Mouse (Mus musculus): ENCODE results near the gene Intu. TPM values are rescaled to one million over a fixed set of nuclear protein-coding genes. Genes with fewer than 3 reads are reported as not detected.
A peak's percentile ranks its signal among the peaks of the same experiment; 100 is the strongest.

Gene Intu
- polyA plus RNA-seq, 1 experiment from 2014 or later: 2.3 TPM

DNA sequence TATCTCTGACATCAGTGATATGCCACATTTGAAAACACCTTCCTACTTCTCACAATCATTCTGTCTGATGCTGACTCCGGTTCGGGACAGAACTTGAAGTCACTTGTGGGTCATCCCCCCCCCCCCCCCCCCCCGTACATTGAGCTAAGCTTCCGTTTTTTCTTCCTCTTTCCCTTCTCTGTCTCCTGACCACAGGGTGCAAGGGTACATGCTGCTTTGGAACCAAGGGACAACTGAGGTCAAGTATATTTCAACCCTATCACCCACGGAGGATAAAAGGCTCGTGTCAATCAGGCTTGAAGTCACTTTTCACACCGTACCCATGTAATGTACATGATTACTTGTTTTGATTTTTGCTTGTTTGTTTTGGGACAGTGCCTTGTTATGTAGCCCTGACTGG is 241 bp upstream of the Intu start:
- H3K4me2 ChIP-seq: peak overlapping the region; percentile 92
- 14% methylated on average over 7 of the region's 7 CpGs for WGBS
- ATAC-seq (ENCODE audit: insufficient number of reproducible peaks, low FRiP score, low TSS enrichment, low read depth): no peak
- peak overlapping the region; percentile 52 for H3K4me3 ChIP-seq
- H3K9me3 ChIP-seq: no peaks in the 10 kb centered on the region
- no peak overlapping the region for H3K27ac ChIP-seq
- H3K36me3 ChIP-seq: no peaks in the 10 kb centered on the region
- peaks cover 20% of the 10 kb centered on the region for H3K4me1 ChIP-seq
- H3K27me3 ChIP-seq: peaks cover 22% of the 10 kb centered on the region
- H3K9ac ChIP-seq: no peak overlapping the region

DNA sequence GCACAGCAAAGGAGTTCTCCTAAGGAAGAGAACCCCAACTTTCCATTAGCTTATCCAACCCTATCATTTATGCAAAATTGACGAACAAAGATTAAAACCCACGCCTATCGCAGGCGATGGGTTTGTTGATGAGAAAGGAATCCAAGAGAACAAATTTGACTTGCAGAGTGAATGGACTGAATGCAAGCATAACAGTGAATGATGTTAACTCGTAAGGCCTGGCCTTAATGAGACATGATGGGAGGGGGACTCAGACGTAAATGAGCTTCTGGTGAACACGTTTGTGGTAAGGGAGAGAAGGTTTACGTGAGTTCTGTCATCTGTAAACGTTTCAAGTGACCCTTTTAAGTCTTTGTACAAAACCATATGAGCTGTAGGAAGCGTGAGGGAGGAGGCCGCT is 1.2 kb downstream of the Intu start:
- H3K27me3 ChIP-seq: peaks cover 19% of the 10 kb centered on the region
- 12% methylated on average over 11 of the region's 11 CpGs for WGBS
- H3K4me2 ChIP-seq: peak overlapping the region; percentile 92
- H3K27ac ChIP-seq: no peak overlapping the region
- H3K4me3 ChIP-seq: peak overlapping the region; percentile 52
- no peaks in the 10 kb centered on the region for H3K9me3 ChIP-seq
- peaks cover 20% of the 10 kb centered on the region for H3K4me1 ChIP-seq
- H3K36me3 ChIP-seq: no peaks in the 10 kb centered on the region
- no peak for ATAC-seq (ENCODE audit: insufficient number of reproducible peaks, low FRiP score, low TSS enrichment, low read depth)
- H3K9ac ChIP-seq: no peak overlapping the region

DNA sequence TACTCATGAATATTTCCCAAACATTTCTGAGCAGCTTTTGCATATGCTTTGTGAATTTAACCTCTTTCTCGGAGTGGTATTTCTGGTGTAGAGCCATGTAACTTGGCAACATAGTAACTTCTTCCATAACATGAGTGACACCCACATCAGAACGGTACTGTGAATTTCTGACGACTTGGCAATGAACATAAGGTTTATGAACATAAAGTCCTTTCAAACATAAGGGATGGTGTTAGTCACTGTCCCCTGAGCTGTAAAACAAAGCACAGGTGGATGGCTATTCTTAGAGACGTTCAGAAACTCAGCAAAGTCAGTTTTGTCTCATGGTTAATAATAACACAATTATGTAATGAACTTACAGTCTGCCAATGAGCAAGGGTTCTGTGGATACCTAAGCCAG is 3.1 kb downstream of the Intu start:
- 68% methylated on average over 4 of the region's 4 CpGs for WGBS
- peaks cover 14% of the 10 kb centered on the region for H3K4me1 ChIP-seq
- H3K36me3 ChIP-seq: no peaks in the 10 kb centered on the region
- ATAC-seq (ENCODE audit: insufficient number of reproducible peaks, low FRiP score, low TSS enrichment, low read depth): no peak
- no peak overlapping the region for H3K4me3 ChIP-seq
- H3K9ac ChIP-seq: no peak overlapping the region
- no peak overlapping the region for H3K27ac ChIP-seq
- H3K27me3 ChIP-seq: peaks cover 16% of the 10 kb centered on the region
- H3K9me3 ChIP-seq: no peaks in the 10 kb centered on the region
- H3K4me2 ChIP-seq: no peak overlapping the region

GRCm38 (mm10) chr3:40540567-40541554 is 9.8 kb downstream of the Intu start:
- H3K9me3 ChIP-seq: no peaks in the 10 kb centered on the region
- ATAC-seq (ENCODE audit: insufficient number of reproducible peaks, low FRiP score, low TSS enrichment, low read depth): peak; percentile 82
- peak overlapping the region; percentile 57 for H3K9ac ChIP-seq
- H3K36me3 ChIP-seq: no peaks in the 10 kb centered on the region
- no peak overlapping the region for H3K27ac ChIP-seq
- no peaks in the 10 kb centered on the region for H3K4me1 ChIP-seq
- WGBS: 3% methylated on average over 45 of the region's 45 CpGs
- no peaks in the 10 kb centered on the region for H3K27me3 ChIP-seq
- peak overlapping the region; percentile 74 for H3K4me2 ChIP-seq
- H3K4me3 ChIP-seq: peak overlapping the region; percentile 68

- no peak for ATAC-seq (ENCODE audit: insufficient number of reproducible peaks, low FRiP score, low TSS enrichment, low read depth)
- H3K9me3 ChIP-seq: no peaks in the 10 kb centered on the region
- H3K27ac ChIP-seq: no peak overlapping the region
- WGBS: 81% methylated on average over 4 of the region's 4 CpGs
- H3K9ac ChIP-seq: no peak overlapping the region
- no peak overlapping the region for H3K4me2 ChIP-seq
- H3K27me3 ChIP-seq: no peaks in the 10 kb centered on the region
- no peak overlapping the region for H3K4me3 ChIP-seq
- H3K36me3 ChIP-seq: no peaks in the 10 kb centered on the region
- H3K4me1 ChIP-seq: no peaks in the 10 kb centered on the region
Observed at GRCm38 (mm10) chr3:40546621-40547020, 15.5 kb downstream of the Intu start.

- ATAC-seq (ENCODE audit: insufficient number of reproducible peaks, low FRiP score, low TSS enrichment, low read depth): no peak
- no peak overlapping the region for H3K9ac ChIP-seq
- 56% methylated on average over 10 of the region's 10 CpGs for WGBS
- H3K27me3 ChIP-seq: no peaks in the 10 kb centered on the region
- H3K4me1 ChIP-seq: no peaks in the 10 kb centered on the region
- H3K36me3 ChIP-seq: 0 out of 2 replicates have a peak, but pooled peaks cover 7% of the 10 kb centered on the region
- H3K9me3 ChIP-seq: no peaks in the 10 kb centered on the region
- H3K4me3 ChIP-seq: no peak overlapping the region
- no peak overlapping the region for H3K27ac ChIP-seq
- no peak overlapping the region for H3K4me2 ChIP-seq
Observed at GRCm38 (mm10) chr3:40652941-40653352, 121.9 kb downstream of the Intu start.

- H3K27ac ChIP-seq: no peak overlapping the region
- WGBS: 94% methylated on average over 16 of the region's 16 CpGs
- H3K9ac ChIP-seq: no peak overlapping the region
- no peak overlapping the region for H3K4me2 ChIP-seq
- no peak for ATAC-seq (ENCODE audit: insufficient number of reproducible peaks, low FRiP score, low TSS enrichment, low read depth)
- no peaks in the 10 kb centered on the region for H3K27me3 ChIP-seq
- H3K4me1 ChIP-seq: no peaks in the 10 kb centered on the region
- 0 out of 2 replicates have a peak, but pooled peaks cover 10% of the 10 kb centered on the region for H3K36me3 ChIP-seq
- H3K9me3 ChIP-seq: no peaks in the 10 kb centered on the region
- H3K4me3 ChIP-seq: no peak overlapping the region
Observed at GRCm38 (mm10) chr3:40653582-40653981, 122.5 kb downstream of the Intu start.

GRCm38 (mm10) chr3:40654028-40654427 is 122.9 kb downstream of the Intu start:
- 86% methylated on average over 11 of the region's 11 CpGs for WGBS
- Histone ChIP-seq H3K4me2 (no peak overlapping the region), H3K9ac (no peak overlapping the region), H3K9me3 (no peaks in the 10 kb centered on the region), H3K27ac (no peak overlapping the region), H3K27me3 (no peaks in the 10 kb centered on the region), H3K4me3 (no peak overlapping the region), H3K36me3 (0 out of 2 replicates have a peak, but pooled peaks cover 10% of the 10 kb centered on the region), H3K4me1 (no peaks in the 10 kb centered on the region)
- no peak for ATAC-seq (ENCODE audit: insufficient number of reproducible peaks, low FRiP score, low TSS enrichment, low read depth)

GRCm38 (mm10) chr3:40655571-40655970 is 124.5 kb downstream of the Intu start:
- H3K27ac ChIP-seq: no peak overlapping the region
- 80% methylated on average over 11 of the region's 11 CpGs for WGBS
- no peak for ATAC-seq (ENCODE audit: insufficient number of reproducible peaks, low FRiP score, low TSS enrichment, low read depth)
- 0 out of 2 replicates have a peak, but pooled peaks cover 10% of the 10 kb centered on the region for H3K36me3 ChIP-seq
- H3K4me3 ChIP-seq: no peak overlapping the region
- H3K4me1 ChIP-seq: no peaks in the 10 kb centered on the region
- no peak overlapping the region for H3K4me2 ChIP-seq
- no peaks in the 10 kb centered on the region for H3K27me3 ChIP-seq
- H3K9ac ChIP-seq: no peak overlapping the region
- H3K9me3 ChIP-seq: no peaks in the 10 kb centered on the region

- Histone ChIP-seq H3K27me3 (no peaks in the 10 kb centered on the region), H3K4me1 (no peaks in the 10 kb centered on the region)
- ATAC-seq (ENCODE audit: insufficient number of reproducible peaks, low FRiP score, low TSS enrichment, low read depth): no peak
Observed at GRCm38 (mm10) chr3:40656339-40656738, 125.3 kb downstream of the Intu start.

DNA sequence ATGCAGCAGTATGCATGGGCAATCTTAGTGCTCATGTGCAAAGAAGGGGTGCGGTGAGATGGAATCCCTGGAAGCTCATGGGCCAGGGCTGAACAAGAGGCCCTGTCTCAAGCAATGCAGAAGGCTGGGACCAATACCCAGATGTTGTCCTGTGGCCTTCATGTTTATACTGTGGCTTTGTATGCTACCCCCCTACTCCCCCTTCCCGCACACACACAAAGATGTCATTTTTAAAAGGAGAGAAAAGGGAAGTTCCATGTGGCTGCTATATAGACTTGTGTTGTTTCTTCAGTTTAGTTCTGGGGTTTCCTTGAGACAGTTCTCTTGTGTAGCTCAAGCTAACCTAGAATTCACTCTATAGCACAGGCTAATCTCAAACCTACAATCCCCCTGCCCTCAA is 129.1 kb downstream of the Intu start:
- no peaks in the 10 kb centered on the region for H3K9me3 ChIP-seq
- H3K4me2 ChIP-seq: no peak overlapping the region
- ATAC-seq (ENCODE audit: insufficient number of reproducible peaks, low FRiP score, low TSS enrichment, low read depth): no peak
- H3K4me3 ChIP-seq: no peak overlapping the region
- H3K27ac ChIP-seq: no peak overlapping the region
- WGBS: 95% methylated on average over 2 of the region's 2 CpGs
- peaks cover 18% of the 10 kb centered on the region; the same call in 1 of the 2 replicates for H3K36me3 ChIP-seq
- no peak overlapping the region for H3K9ac ChIP-seq
- no peaks in the 10 kb centered on the region for H3K27me3 ChIP-seq
- H3K4me1 ChIP-seq: no peaks in the 10 kb centered on the region

More at GRCm38 (mm10) chr3:40656339-40656738, 125.3 kb downstream of the Intu start:
- no peak overlapping the region for H3K9ac ChIP-seq
- no peak overlapping the region for H3K4me3 ChIP-seq
- H3K27ac ChIP-seq: no peak overlapping the region
- 0 out of 2 replicates have a peak, but pooled peaks cover 10% of the 10 kb centered on the region for H3K36me3 ChIP-seq
- WGBS: 90% methylated on average over 5 of the region's 5 CpGs
- H3K9me3 ChIP-seq: no peaks in the 10 kb centered on the region
- H3K4me2 ChIP-seq: no peak overlapping the region

DNA sequence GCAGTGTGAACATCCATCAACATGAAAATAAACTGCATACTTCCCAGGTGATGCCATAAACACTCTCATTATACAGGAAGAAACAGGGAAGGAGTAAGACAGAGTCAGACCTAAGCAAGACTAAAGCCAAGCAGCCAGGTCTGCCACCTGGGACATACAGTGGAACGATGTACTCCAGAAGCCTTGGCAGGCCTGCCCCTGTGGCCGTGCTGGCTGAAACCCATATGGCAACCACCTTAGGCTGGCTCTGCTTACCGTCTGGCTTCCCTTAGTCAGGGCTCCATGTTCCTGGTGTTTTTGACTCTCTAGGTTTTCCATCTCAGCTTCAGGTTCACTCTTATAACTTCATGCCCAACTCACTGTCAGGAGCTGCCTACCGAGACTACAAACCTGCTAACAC is 135.0 kb downstream of the Intu start:
- ATAC-seq (ENCODE audit: insufficient number of reproducible peaks, low FRiP score, low TSS enrichment, low read depth): 0 out of 2 replicates have a peak, but pooled peaks have one; percentile 30
- Histone ChIP-seq H3K4me3 (no peak overlapping the region), H3K4me1 (peaks cover 12% of the 10 kb centered on the region), H3K4me2 (no peak overlapping the region), H3K27ac (no peak overlapping the region; the same call in 1 of the 2 replicates), H3K9ac (no peak overlapping the region), H3K27me3 (no peaks in the 10 kb centered on the region), H3K9me3 (no peaks in the 10 kb centered on the region), H3K36me3 (peaks cover 13% of the 10 kb centered on the region; the same call in 1 of the 2 replicates)
- WGBS: 50% methylated on average over 4 of the region's 4 CpGs

All from limb, embryonic 15.5 days (tissue).